Mouse (Mus musculus) spleen, postnatal 14 days (tissue): Measurements from ENCODE around the gene Mecr.

Experiments
- DNase-seq, 2 experiments: peaks; one replicate each; pipeline ENCODE4 v3.0.0; 2021 to 2022; ENCODE audit warnings: low spot score in 2 of 2

Gene Mecr

DNA sequence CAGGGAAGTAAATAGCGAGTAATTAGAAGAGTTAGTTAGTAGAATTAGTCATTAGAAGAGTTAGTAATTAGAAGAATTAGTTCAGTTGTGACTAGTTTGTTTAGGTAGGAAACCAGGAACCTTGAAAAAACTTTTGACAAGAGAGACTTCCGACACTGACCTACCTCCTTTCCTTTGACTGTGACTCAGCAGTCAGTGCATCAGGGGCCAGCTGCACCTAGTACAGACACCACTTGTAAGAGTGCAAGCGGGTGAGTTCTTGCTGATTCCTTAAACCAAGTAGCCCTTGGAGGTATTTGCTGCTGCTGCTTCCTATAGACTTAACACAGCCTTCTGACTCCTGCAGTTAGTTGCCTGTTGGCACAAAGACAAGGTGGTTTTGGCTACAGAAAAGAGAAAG, 47.4 kb downstream of the Mecr start:
- DNase-seq: no peak

DNA sequence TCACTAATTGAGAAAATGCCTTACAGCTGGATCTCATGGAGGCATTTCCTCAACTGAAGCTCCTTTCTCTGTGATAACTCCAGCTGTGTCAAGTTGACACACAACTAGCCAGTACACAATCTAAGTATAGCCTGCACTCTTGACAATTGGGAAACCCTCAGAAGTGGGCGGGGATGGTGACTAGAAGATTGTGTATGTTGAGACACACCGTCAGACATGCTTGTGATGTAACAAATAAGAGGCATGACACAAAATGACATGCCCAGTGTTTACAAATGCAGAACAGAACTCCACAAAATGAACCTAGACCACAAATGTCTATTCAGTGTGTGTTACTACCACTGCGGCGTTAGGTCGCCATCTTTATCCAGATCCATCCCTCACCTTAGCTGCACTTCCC, 53.8 kb downstream of the Mecr start:
- DNase-seq: no peak

DNA sequence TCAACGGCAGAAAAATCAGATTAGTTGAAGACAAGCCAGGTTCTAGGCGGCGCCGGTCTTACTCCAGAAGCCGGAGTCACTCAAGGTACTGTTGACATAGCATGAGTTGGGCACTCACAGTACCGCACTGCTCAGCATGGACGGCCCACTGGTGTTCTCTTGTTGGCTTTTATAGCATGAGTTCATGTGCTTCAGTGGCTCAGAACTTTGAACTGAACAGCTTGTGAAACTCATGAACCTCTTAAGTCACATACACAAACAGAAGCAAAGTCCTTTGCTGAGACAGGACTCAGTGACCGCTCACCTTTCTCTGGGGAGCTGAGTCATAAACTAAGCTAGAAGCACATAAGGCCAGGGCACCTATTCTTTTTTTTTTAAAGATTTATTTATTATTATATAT, 54.5 kb downstream of the Mecr start:
- DNase-seq: no peak

DNA sequence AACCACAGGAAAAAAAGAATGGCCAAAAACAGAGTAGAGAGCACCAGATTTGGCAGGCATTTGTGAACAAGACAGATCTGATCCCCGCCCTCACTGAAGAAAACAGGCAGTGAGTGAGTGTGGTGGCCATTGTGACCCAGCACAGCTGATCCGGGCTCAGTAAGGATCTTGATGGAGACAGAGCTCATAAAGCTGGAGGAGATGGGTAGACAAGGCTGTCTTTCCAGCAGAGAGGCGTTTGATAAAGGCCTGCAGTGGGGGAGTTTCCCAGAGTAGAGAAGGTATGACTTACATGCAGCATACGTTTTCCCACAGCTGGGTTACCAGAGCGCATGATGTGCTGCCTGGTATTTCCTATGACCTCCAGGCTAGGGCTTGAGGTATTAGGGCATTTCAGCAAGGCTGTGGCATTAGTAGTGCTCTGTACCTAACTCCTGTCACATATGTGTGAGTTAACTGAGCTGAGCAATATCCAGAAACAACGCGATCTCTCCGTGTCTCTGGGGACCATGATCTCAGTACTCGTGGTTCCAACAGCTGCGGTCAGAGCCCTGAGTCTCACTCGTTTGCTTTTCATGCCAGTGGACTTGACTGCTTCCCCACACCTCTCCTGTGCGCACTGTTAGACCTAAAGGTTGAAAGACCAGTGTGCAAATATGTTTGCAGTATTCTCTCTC, 55.4 kb downstream of the Mecr start:
- no peak for DNase-seq

DNA sequence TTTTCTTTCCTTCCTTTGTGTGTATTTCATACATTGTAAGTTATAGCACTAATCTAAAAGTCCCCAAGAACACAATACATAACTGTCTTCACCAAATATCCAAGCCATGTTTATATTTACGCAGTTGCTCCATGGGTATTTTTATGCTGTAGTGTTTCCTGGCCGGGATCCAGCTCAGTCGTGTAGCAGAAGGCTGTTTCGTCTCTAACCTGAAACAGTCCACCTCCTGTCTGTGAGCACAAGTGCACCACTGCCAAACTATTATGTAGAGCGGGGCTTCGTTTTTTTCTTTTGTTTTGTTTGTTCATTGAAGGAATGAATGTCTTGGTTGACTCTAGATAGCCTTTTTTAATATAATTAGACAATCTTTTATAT, 55.9 kb downstream of the Mecr start:
- DNase-seq: no peak

DNA sequence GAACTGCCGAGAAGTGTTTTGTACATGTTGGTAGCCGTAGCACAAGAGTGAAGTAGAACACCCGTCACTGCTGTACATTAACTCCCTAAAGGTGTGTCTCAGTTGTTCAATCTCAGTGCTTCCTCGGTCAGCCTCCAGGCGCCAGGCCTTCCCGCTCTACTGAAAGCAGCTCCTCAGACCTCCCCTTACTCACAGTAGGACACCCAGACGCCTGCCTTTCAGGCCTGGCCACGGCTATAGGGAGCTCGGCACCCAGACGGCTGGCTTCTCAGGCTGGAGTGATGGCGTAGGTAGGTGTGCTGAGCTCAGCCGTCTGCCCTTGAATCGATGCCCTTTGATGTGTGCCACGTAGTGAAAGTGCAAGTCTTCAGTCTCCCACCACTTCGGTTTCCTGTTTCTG, 57.8 kb downstream of the Mecr start:
- no peak for DNase-seq

DNA sequence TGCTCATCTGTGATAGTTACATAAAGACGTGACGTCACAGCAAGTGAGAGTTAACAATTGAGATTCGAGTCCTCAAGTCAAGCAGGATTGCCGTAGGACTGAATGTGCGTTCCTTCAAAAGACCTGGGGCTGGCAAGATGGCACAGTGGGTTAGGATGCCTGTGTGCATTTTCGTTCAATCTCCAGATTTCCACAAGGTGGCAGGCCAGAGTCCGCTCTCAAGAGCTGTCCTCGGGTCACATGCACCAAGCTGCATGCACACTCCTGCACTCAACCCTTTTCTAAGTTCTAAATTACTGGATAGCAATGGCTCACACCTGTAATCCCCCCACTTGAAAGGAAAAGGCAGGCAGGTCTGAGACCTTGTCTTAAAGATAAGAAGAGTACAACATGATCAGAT, 61.2 kb downstream of the Mecr start:
- DNase-seq: no peak

DNA sequence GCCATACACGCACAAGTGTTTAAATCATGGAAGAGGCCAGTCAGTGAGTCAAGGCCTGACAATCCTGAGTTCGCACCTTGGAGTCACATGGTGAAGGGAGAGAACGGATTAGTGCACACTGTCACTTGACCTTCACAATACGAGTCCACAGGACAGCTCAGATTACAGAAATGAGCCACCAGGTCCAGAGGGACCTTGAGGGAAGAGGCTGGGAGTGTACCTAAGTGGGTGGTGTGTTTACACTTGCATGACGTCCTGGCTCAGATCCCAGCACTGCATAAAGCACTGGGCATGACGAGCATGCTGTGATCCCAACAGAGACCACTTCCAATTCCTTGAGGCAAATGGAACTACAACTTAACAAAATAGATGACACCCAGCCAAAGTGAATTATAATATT, 63.2 kb downstream of the Mecr start:
- no peak for DNase-seq

DNA sequence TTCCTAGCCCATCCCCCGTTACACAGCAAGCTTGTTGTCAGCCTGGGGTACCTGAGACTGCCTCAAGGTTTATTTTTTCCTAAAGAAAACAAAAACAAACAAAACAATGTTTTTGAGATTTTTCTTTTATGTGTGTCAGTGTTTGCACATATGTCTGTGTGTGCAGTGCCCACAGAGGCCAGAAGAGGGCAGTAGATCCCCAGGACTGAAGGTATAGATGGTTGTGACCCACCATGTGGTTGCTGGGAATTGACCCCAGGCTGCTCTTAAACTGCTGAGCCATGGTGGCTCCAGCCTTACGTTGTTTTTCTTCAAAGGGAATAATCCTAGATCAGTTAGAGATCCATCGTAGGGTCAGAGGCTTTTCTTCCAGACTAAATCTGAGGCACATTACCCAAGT, 64.6 kb downstream of the Mecr start:
- DNase-seq: no peak

DNA sequence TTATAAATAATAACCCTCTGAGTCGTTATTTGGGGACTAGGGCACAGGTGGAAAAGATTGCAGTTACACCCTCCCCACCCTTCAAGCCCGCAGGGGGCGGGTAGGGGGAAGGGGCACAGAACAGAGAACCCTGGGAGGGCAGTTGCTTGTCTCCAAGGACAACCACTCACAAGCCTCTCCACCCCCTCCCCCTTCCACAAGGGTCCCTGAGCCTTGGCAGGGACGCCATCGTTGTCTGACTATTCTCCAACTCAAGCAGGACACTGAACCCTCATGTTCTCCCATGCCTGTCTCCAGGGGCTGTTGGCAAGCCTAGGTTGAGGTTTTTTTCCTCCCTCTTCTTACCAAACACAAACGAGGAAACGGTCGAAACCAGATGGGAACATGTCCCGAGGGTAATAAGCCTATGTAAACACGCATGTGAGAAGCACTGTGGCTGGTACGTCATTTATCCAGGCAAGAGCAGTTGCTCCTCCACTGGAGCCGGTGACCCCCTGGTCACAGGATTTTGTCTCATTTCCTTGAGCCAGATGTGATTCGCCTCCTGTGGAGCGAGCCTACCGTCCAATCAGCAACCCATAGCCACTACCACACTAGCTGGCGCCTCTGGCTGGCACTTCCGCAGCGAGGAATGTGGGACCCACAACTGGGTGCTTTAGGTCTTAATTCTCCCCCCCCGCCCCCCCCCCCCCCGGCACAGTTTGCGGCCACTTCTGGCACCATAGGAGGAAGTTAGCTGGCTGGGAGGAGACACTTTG, 67.1 kb downstream of the Mecr start:
- DNase-seq: no peak

DNA sequence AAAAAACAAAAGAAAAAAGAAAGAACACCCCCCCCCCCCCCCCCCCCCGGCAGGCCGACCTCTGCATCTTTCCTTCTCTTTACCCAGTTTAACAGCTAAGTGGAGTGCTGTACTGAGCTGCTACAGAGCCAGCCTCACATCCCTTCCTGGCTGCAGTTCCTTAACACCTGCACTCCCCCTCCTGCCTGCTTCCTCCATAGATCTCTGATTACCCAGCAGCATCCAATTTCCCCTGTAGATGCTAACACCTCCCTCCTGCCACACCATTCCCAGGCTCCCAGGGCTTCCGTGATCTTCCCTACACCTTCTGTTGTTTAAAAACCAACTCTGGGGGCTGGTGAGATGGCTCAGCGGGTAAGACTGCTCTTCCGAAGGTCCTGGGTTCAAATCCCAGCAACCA, 68.3 kb downstream of the Mecr start:
- no peak for DNase-seq

DNA sequence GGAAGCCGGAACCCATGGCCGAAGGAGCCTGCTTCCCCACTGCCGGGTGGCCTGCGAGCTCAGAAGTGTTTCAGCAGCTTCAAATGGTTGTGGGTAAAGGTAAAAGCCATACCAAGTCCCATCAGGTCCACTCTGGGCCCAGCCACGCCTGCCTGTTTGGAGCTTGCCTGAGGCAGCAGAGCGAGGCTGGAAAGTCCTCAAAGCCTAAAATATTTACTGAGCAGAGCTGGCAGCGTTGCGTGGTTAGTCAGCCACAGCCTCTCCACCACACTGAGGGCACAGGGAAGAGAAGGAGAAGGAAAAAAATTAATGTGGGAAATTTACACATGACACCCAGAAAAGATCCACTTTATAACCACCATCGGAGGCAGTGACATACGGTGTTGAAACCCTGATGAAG, 70.3 kb downstream of the Mecr start:
- DNase-seq: no peak

DNA sequence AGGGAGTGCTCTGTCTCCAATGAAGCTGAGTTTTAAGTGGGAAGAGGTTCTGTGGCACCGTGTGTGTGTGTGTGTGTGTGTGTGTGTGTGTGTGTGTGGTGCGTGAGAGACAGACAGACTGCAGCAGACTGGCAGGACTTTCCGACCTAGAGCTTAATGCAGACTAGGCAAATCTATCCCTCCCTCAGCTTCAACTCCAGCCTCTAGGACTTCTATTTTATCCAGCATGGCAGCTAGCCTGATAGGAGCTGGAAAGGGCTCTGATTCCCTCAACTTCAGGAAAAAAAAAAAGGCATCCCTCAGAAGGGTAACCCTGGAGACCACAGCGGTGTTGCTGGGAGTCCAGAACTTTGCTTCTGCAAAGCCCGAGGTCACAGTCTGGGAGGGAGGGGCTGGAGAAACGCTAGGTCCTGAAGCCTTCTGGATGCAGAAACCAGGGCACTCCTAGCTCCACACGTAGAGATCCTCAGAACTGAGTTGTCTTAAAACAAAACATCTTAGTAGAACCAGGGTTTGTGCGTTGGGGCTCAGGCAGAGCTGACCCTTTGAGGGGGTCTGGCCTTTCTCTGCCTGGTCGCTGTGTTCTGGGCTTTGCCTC, 70.9 kb downstream of the Mecr start:
- DNase-seq: no peak

DNA sequence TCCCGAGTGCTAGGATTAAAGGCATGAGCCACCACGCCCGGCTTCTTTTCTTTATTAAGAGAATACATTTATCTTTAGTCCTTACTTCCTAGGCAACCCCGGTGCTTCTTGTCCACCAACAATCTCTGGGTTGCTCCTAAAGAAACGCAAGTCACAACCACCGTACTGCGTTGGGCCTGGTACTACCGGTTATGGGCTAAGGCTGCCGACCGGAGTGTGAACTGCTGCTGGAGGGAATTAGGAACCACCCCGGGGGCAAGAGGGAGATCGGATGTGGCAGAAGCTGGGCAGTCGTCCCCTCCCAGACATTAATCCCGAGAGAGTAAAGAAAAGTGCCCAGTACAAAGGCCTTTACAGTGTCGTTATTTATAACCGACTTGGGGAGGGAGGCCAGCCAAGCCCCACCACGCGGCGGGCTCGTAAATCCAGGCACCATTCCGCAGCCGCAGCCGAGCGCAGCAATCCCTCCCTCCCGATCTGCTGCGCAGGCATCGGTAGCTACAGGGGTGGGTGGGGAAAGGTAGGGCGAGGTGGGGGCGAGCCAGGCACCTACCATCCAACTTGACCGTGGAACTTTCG, 71.7 kb downstream of the Mecr start:
- no peak for DNase-seq

DNA sequence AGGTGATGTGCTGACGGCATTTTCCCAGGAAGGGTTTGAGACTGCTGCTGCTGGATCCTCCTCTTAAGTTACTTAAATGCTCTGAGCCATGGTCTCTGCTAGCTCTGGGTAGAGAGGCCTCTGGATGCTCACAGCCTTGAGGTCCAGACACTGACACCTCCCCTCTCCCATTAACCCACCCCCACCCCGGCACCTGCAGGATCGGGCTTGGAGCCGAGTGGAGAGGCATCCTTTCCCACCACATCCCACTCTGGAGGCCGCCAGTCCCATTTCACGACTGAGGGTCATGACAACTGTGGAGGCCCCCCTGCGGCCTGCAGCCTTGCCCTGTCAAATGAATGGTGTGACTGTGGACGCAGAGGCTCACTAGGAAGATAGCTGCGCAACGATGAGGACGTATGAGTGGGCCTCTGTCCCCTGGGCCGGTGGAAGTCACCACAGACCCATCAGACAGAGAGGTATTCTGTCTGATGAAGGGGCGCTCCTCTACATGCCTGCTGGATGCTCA, 72.6 kb downstream of the Mecr start:
- no peak for DNase-seq

DNA sequence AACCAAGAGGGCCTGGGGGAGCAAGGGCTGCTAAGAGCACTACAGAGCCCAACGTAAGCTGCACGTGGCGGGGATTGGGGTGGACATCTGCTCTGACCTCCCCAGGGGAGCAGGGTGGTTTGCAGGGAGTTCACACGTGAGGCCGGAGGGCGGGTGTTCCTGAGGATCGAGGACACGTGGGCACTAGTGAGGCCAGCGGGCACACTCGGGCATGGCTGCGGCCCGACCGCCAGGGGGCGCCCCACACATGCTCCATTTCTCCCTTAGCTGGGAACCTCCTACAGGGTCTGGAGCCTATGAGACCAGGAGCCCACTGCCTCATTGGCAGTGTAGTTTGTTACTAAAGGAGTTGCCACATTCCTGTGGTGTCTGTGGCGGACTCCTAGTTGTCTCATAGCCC, 73.2 kb downstream of the Mecr start:
- peak; percentile 60 to 73 for DNase-seq

DNA sequence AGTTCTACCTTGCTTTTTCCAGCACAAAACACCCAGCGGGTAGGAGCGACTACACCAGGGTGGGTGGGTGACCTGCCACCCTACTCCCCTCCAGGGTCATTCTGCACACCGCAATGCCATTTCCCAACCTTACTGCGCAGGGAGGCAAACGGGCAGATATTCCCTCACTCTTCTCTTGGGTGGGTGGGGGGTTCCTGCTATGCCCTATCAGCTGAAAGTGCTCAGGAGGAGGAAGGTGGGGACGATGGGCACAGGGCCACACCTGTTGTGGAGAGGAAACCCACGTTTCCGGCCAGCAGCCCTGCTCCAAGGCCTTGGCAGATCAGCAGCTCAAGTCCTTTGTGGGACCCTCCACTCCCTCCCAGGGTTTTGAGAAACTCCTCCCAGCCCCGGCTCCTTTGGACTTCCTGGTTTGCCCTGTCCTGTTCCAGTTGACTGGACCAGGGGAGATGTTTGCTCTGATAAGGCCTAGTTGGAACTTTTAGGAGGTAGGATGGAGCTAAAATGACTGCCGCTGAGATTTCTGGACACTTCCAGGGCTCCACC, 73.8 kb downstream of the Mecr start:
- DNase-seq: no peak
